Mouse (Mus musculus) layer of hippocampus, adult 2 months (tissue): Measurements from ENCODE around the gene Mrpl10. TPM values are rescaled to one million over a fixed set of nuclear protein-coding genes. Genes with fewer than 3 reads are reported as not detected.

Experiments used
- DNase-seq, 2 experiments: peaks; one replicate each; pipeline ENCODE4 v3.0.0; 2022; ENCODE audit warnings: low spot score in 2 of 2
- H3K27ac ChIP-seq: fragments of 200-600 bp; 2 replicates; pipeline ENCODE4 v1.8.1; 2022
- H3K4me3 ChIP-seq: fragments of 200-600 bp; 2 replicates; pipeline ENCODE4 v1.8.1; 2022; ENCODE audit warnings: mild to moderate bottlenecking
- CTCF ChIP-seq: fragments of 200-600 bp; conservative IDR thresholded peaks from 2 replicates; pipeline ENCODE4 v1.8.1; 2022; ENCODE audit warnings: antibody characterized with exemption, mild to moderate bottlenecking, moderate library complexity
- total RNA-seq, 2 experiments: library from RNA; stranded (reverse); gene quantifications; 2 replicates each; pipeline ENCODE4 v1.2.3; 2021

Gene Mrpl10
- total RNA-seq, 2 experiments from 2014 or later = 74.0 to 81.6 TPM

GRCm38 (mm10) chr11:97065538-97066295, 24.4 kb downstream of the Mrpl10 start:
- DNase-seq = no peak
- H3K4me3 ChIP-seq = no peak overlapping the region
- no peak for TF ChIP-seq CTCF
- H3K27ac ChIP-seq = no peak overlapping the region

GRCm38 (mm10) chr11:97066656-97067360, 25.4 kb downstream of the Mrpl10 start:
- H3K27ac ChIP-seq = no peak overlapping the region
- H3K4me3 ChIP-seq = no peak overlapping the region
- TF ChIP-seq CTCF = no peak
- no peak for DNase-seq

DNA sequence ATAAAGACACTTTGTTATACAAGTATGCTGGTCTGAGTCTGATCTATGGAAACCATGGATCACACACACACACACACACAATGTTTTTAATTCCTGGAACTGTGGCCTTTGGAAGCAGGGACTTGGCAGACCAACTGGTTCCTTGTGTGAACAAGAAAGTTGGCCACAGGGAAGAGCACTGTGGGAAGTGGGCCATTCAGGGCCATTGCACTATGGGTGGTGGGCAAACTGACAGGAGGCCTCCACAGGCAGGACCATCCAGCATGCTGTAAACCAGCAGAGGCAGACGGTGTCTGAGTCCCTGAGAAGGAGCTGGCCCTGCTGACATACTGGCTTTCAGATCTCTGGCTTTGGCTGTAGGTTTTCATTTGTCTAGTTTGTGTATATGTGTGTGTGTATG, 28.0 kb downstream of the Mrpl10 start:
- DNase-seq = no peak
- H3K4me3 ChIP-seq = no peak overlapping the region
- no peak overlapping the region for H3K27ac ChIP-seq
- TF ChIP-seq CTCF = no peak

GRCm38 (mm10) chr11:97069770-97070169, 28.4 kb downstream of the Mrpl10 start:
- Histone ChIP-seq H3K4me3 (no peak overlapping the region), H3K27ac (no peak overlapping the region)
- TF ChIP-seq CTCF = no peak

GRCm38 (mm10) chr11:97071129-97071528, 29.8 kb downstream of the Mrpl10 start:
- Histone ChIP-seq H3K27ac (no peak overlapping the region), H3K4me3 (no peak overlapping the region)
- TF ChIP-seq CTCF = no peak
- no peak for DNase-seq

More at GRCm38 (mm10) chr11:97069770-97070169, 28.4 kb downstream of the Mrpl10 start:
- DNase-seq = no peak

- peak; percentile 82 for TF ChIP-seq CTCF
- DNase-seq = peak; percentile 55 to 75
- H3K27ac ChIP-seq = no peak overlapping the region
- H3K4me3 ChIP-seq = no peak overlapping the region
These were observed 31.2 kb downstream of the Mrpl10 start for GRCm38 (mm10) chr11:97072533-97072932.

- no peak for DNase-seq
- no peak overlapping the region for H3K27ac ChIP-seq
- TF ChIP-seq CTCF = no peak
- no peak overlapping the region for H3K4me3 ChIP-seq
These were observed 32.9 kb downstream of the Mrpl10 start for GRCm38 (mm10) chr11:97074235-97074634.

GRCm38 (mm10) chr11:97078751-97079150, 37.4 kb downstream of the Mrpl10 start:
- no peak for TF ChIP-seq CTCF
- Histone ChIP-seq H3K27ac (no peak overlapping the region), H3K4me3 (no peak overlapping the region)
- no peak for DNase-seq

GRCm38 (mm10) chr11:97080291-97080690, 38.9 kb downstream of the Mrpl10 start:
- Histone ChIP-seq H3K4me3 (no peak overlapping the region), H3K27ac (no peak overlapping the region)
- no peak for TF ChIP-seq CTCF
- no peak for DNase-seq

DNA sequence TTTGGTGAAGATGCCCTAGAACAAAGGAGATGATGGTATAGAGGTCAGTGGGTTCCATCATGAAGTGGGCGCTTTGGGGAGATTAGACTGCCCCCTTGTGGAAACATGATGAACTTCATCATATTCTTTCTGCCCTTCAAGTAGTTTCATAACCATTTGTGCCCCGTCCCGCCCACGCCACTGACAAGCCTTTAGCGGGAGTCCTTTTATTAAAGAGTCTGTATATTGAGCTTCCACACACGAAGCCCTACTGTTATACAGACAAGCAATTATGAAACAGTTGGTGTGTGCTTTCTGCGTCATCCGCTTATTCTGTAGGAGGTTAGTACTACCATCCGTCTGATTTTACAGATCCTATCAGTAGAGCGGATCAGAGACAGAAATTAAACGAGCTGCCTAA, 41.6 kb downstream of the Mrpl10 start:
- peak; percentile 85 for TF ChIP-seq CTCF
- H3K27ac ChIP-seq = 0 out of 2 replicates have a peak overlapping the region, but pooled peaks have one; percentile 59
- DNase-seq = peak; percentile 63 to 65
- H3K4me3 ChIP-seq = no peak overlapping the region

DNA sequence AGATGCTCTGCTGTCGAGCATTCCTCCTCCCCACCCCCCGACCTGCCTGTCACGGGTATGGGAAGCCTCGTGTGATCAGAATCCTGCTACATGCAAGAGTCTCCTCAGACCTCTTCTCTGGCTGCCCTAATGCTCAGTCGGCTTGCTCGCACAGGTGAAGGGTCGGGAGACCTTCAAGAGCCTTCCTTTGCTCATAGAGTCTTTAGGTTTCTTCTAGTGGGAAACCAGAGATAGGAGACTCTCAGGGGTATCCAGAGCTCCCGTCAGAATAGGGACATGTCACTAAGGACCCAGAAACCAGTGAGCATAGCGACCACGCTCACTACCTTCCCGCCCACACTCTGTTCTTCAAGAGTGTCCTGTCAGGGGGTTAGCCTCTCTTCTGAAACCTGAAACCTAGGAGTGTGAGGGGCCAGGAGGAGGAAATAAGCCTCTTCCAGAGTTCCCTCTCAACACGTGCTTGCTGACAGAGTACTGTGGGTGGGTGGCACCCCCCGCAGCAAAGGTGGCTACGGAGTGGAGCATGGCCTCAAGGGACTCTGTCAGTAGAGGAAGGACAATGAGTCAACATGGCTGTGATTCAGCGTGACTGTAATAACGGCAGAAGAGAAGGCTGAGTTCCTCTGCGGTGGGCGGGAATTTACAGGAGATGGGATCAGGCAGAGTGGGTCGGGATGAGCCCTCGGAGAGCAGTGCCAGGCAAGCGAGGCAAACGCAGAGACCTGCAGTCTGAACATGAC, 42.2 kb downstream of the Mrpl10 start:
- TF ChIP-seq CTCF = no peak
- Histone ChIP-seq H3K27ac (peak overlapping the region; percentile 59), H3K4me3 (no peak overlapping the region)
- peak; percentile 22 to 42 for DNase-seq

DNA sequence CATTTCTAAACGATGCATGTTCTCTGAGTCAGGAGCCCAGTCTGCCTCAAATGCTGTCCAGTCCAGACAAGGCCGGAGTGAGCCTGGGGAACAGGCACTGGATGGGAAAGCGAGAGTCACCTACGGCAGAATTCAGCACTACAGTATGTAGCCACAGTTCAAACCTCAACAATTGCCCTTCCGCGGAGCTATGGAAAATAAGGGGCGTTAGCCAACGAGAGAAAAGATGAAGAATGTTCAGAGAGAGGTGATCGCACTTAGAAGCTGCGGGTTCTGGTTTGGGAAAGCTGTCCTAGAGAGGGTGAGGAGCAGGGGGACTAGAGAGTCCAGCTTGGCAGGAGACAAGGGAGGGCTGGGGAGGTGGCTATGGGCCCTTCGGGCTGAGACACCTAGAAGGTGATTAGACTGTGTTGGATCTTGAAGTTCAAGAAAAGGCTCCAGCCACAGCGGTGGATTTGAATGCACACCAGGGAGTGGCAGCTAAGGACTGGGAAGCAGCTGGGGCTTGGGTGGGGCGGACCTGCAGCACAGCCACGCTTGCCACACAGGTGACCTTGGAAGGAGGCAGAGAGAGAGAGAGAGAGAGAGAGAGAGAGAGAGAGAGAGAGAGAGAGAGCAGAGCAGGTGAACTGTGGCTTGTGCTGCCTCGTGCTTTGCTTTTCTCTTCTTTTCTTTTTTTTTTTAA, 43.6 kb downstream of the Mrpl10 start:
- no peak overlapping the region for H3K4me3 ChIP-seq
- no peak overlapping the region for H3K27ac ChIP-seq
- DNase-seq = no peak
- TF ChIP-seq CTCF = no peak

DNA sequence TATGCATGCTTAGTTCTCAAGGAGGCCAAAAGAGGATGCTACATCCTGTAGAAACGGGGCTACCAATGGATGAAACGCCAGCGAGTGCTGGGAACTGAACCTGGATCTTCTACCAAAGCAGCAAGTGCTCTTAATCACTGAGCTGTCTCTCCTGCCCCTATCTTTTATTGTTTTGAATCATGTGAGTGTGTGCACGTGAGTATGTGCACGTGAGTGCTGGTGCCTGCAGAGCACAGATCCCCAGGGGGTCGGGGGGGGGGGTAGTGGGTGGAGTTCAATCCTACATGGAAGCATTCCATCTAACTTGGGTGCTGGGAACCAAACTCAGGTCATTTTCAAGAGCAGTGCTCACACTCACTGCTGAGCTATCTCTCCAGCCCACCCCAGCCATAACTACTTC, 45.0 kb downstream of the Mrpl10 start:
- Histone ChIP-seq H3K4me3 (no peak overlapping the region), H3K27ac (no peak overlapping the region)
- TF ChIP-seq CTCF = no peak
- no peak for DNase-seq
